Mouse (Mus musculus) ES-E14 (cell line): ENCODE data around the gene Eef2. TPM values are rescaled to one million over a fixed set of nuclear protein-coding genes. Genes with fewer than 3 reads are reported as not detected.
"Not testable (repeated sequence)": the region's sequence is repeated elsewhere in the genome, so short reads cannot be mapped to it uniquely, and the experiment has no call there.

Experiments used
- DNase-seq: peaks from one replicate; pipeline ENCODE4 v3.0.0-alpha.2; 2013; ENCODE audit warnings: low read depth, low spot score
- H3K27ac ChIP-seq: 2 replicates; pipeline ENCODE4 v1.5.1; 2012; ENCODE audit warnings: low read depth, mild to moderate bottlenecking, low read length, moderate library complexity, mixed read lengths; ENCODE audit not compliant: poor library complexity, insufficient read depth, severe bottlenecking
- H3K36me3 ChIP-seq: 2 replicates; pipeline ENCODE4 v1.6.1; 2012; ENCODE audit warnings: mild to moderate bottlenecking, low read length, moderate library complexity, mixed read lengths; ENCODE audit not compliant: control insufficient read depth, poor library complexity, insufficient read depth, severe bottlenecking
- H3K4me1 ChIP-seq, 2 experiments: fragments of 150-350 bp in 1 of 2; sonication (generic) in 1 of 2; 2 replicates each; pipeline ENCODE4 v1.6.1; 2012; ENCODE audit warnings: low read length in 2 of 2, mild to moderate bottlenecking in 1 of 2, mixed read lengths in 1 of 2; ENCODE audit not compliant: control insufficient read depth in 2 of 2, insufficient read depth in 2 of 2, poor library complexity in 1 of 2
- H3K4me3 ChIP-seq, 2 experiments: fragments of 150-350 bp in 1 of 2; sonication (generic) in 1 of 2; 2 replicates each; pipeline ENCODE4 v1.5.1; 2012; ENCODE audit warnings: low read length in 2 of 2, low read depth in 1 of 2, mild to moderate bottlenecking in 1 of 2, mixed read lengths in 1 of 2; ENCODE audit not compliant: insufficient read depth in 1 of 2, poor library complexity in 1 of 2, severe bottlenecking in 1 of 2
- H3K9ac ChIP-seq: 2 replicates; pipeline ENCODE4 v1.6.1; 2012; ENCODE audit warnings: low read depth, mild to moderate bottlenecking, low read length, mixed read lengths; ENCODE audit not compliant: poor library complexity, insufficient read depth, severe bottlenecking
- H3K9me3 ChIP-seq: fragments of 150-350 bp; sonication (generic); 2 replicates; pipeline ENCODE4 v1.6.1; 2012; ENCODE audit warnings: low read depth, mild to moderate bottlenecking, low read length; ENCODE audit not compliant: control insufficient read depth, insufficient read depth
- CHD2 ChIP-seq: IDR thresholded peaks from 2 replicates; pipeline ENCODE4 v1.6.1; 2014; ENCODE audit warnings: mild to moderate bottlenecking, low read depth, low read length, inconsistent platforms
- HCFC1 ChIP-seq: IDR thresholded peaks from 2 replicates; pipeline ENCODE4 v1.6.1; 2012; ENCODE audit warnings: low read length, inconsistent platforms, borderline replicate concordance; ENCODE audit not compliant: insufficient read depth
- MAFK ChIP-seq: IDR thresholded peaks from 2 replicates; pipeline ENCODE4 v1.6.1; 2014; ENCODE audit warnings: mild to moderate bottlenecking, low read depth, low read length, inconsistent platforms; ENCODE audit not compliant: insufficient read depth
- ZC3H11A ChIP-seq: IDR thresholded peaks from 2 replicates; pipeline ENCODE4 v1.6.1; 2012; ENCODE audit warnings: low read depth, mild to moderate bottlenecking, inconsistent platforms, low read length, borderline replicate concordance
- ZNF384 ChIP-seq: IDR thresholded peaks from 2 replicates; pipeline ENCODE4 v1.6.1; 2012; ENCODE audit warnings: low read depth, low read length, inconsistent platforms
- in situ Hi-C, 2 experiments: fragments of 600-800 bp; cut with MboI; formaldehyde crosslinking; loops; one replicate each; pipeline ENCODE4 v1.15.1; 2025; ENCODE audit warnings: low sequenced_read_pairs in 2 of 2, inconsistent platforms in 1 of 2; ENCODE audit not compliant: unreplicated experiment in 2 of 2
- total RNA-seq: library from RNA; depleted of rRNA; stranded (reverse); fragments of 300-350 nt; gene quantifications from 2 replicates; pipeline ENCODE4 v1.2.3, GENCODE M21; 2012

The Eef2 gene
- total RNA-seq, 1 experiment: 2,093 TPM

- Histone ChIP-seq H3K4me1 (peaks cover 5 to 9% of the 10 kb centered on the region in 2 experiments; a peak in 3 of 4 replicates), H3K9ac (peak within 1 kb of the TSS; percentile 77), H3K27ac (peak within 1 kb of the TSS; percentile 37), H3K4me3 (peak within 1 kb of the TSS; percentile 74 to 85), H3K36me3 (peaks cover 10% of the 10 kb centered on the region; the same call in 1 of the 2 replicates), H3K9me3 (no peaks in the 10 kb centered on the region)
- in situ Hi-C loops: no loop called here
- peak; percentile 99 for DNase-seq
- TF ChIP-seq MAFK: no peak
- TF ChIP-seq ZNF384: no peak
- TF ChIP-seq HCFC1: no peak
- TF ChIP-seq CHD2: no peak
- TF ChIP-seq ZC3H11A: no peak
Measured at GRCm38 (mm10) chr10:81167200-81168086, 9.0 kb upstream of the Eef2 start, which contains the start of gene Pias4. Pias4 (minus strand) TSS chr10:81167923.

- Histone ChIP-seq H3K36me3 (peaks cover 7% of the 10 kb centered on the region; the same call in 1 of the 2 replicates), H3K27ac (peak overlapping the region; percentile 37; the same call in 1 of the 2 replicates), H3K4me3 (peak overlapping the region; percentile 53 to 81), H3K9ac (peak overlapping the region; percentile 46; the same call in 1 of the 2 replicates), H3K9me3 (no peaks in the 10 kb centered on the region), H3K4me1 (peaks cover 5 to 7% of the 10 kb centered on the region in 2 experiments; a peak in 3 of 4 replicates)
- in situ Hi-C loops: no loop called here
- DNase-seq: no peak
- TF ChIP-seq ZC3H11A (no peak), HCFC1 (no peak), CHD2 (no peak), ZNF384 (no peak), MAFK (no peak)
Measured at GRCm38 (mm10) chr10:81168087-81168431, 8.4 kb upstream of the Eef2 start.

GRCm38 (mm10) chr10:81168521-81169244 is 7.7 kb upstream of the Eef2 start:
- Histone ChIP-seq H3K4me3 (peak overlapping the region; percentile 53 to 81), H3K9me3 (no peaks in the 10 kb centered on the region), H3K27ac (peak overlapping the region; percentile 37), H3K36me3 (peaks cover 3% of the 10 kb centered on the region; the same call in 1 of the 2 replicates), H3K4me1 (peaks cover 5 to 7% of the 10 kb centered on the region in 2 experiments; a peak in 3 of 4 replicates), H3K9ac (peak overlapping the region; percentile 57)
- DNase-seq: peak; percentile 77
- TF ChIP-seq CHD2 (no peak), ZC3H11A (no peak), MAFK (no peak), ZNF384 (no peak), HCFC1 (no peak)
- in situ Hi-C loops: no loop called here

GRCm38 (mm10) chr10:81169411-81169900 is 7.0 kb upstream of the Eef2 start:
- H3K9ac ChIP-seq, DNase-seq, H3K4me1 ChIP-seq: not testable (repeated sequence)

More at GRCm38 (mm10) chr10:81169411-81169900, 7.0 kb upstream of the Eef2 start:
- H3K27ac ChIP-seq, in situ Hi-C loops, H3K9me3 ChIP-seq, H3K36me3 ChIP-seq: not testable (repeated sequence)
- H3K4me3 ChIP-seq: peak overlapping the region; percentile 13 to 37; a peak in 2 of 4 replicates
